Mouse (Mus musculus) heart, adult 9 months (tissue): ENCODE results near the gene Caap1.

Experiments
- DNase-seq, 2 experiments: peaks; one replicate each; pipeline ENCODE4 v3.0.0; 2022; ENCODE audit warnings: low spot score in 2 of 2

The Caap1 gene

DNA sequence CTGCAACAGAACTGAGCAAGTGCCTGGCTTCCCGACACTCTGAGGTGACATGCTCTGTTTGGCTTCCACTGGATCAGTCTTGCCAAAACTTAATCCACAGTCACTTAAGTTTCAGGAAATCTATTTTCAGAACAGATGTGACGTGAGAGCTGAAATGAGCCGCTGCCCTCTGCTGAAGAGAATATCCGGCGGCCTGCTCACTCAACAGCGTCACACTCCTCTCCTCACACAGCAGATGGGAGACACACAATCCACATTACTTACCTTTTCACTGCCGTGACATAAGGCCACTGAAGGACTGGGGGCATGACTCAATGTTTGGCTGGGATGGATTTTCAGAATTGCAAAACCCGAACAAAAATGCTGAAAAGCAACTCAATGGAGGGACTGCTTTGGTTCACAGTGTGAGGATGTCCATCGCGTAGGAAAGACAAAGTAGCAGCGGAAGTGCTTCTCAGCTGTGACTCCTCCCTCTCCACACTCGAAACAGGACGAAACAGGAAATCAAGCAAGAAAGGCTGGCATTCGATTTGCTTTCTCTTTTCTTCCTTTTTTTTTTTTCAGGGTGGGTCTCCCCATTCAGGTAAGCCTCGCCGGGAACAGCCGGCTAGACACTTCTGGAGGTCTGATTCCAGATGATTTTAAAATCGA is 79.7 kb downstream of the Caap1 start:
- peak; percentile 66 to 68 for DNase-seq

DNA sequence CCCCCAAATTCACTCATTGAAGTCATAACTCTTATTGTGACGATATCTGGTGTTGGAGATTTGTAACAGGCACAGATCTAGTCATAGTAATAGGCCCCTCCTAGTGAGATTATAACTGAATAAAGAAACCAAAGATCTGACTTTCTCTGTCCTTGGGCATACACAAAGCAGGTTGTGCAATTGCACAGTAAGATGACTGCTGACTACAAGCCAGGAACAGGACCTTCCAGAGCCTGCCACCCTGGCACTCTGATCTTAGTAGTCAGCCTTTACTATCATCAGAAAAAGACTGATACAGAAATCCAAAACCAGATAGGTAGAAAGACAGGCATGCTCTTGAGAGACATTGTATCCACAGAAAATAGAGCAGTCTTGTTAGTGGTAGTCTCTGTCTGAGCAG is 83.3 kb downstream of the Caap1 start:
- DNase-seq = no peak

DNA sequence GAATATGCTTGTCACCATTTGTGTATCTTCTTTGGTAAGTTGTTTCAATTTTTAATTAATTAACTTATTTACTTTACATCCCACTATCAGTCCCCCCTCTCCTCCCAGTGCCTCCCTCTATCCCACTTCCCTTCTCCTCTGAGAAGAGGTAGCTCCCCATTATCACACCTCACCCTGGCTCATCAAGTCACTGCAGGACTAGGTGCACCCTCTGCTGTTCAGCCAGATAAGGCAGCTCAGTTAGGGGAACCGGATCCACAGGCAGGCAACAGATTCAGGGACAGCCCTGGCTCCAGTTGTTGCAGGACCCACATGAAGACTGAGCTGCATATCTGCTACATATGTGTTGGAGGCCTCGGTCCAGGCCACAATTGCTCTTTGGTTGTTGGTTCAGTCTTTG is 97.2 kb downstream of the Caap1 start:
- no peak for DNase-seq

DNA sequence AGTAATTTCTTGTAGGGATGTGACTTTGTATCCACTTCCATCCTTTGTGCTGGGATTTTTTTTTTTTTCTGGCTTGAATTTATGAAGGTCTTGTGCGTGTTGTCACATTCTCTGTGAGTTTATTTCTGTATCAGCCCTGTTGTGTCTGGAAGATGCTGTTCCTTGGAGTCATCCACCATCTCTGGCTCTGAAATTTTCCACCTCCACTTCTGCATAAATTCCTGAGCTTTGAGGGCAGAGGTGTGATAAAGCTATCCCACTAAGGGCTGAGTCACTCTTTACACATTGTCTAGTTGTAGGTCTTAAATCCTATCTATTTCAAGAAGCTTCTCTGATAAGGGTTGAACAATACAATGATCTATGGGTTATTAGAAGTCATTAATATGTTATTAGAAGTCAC is 101.7 kb downstream of the Caap1 start:
- DNase-seq = no peak
